Mouse (Mus musculus) midbrain, embryonic 12.5 days (tissue): ENCODE measurements around the gene Ssxb10. TPM values are rescaled to one million over a fixed set of nuclear protein-coding genes. Genes with fewer than 3 reads are reported as not detected.
"Not testable (repeated sequence)": the region's sequence is repeated elsewhere in the genome, so short reads cannot be mapped to it uniquely, and the experiment has no call there.

ENCODE experiments used
- ATAC-seq: fragments of 200-750 bp; cut with Nextera tagmentation; 2 replicates; pipeline ENCODE4 v1.8.0; 2017; ENCODE audit warnings: low read depth, moderate TSS enrichment, moderate library complexity; ENCODE audit not compliant: low FRiP score
- H3K27ac ChIP-seq: fragments of 300-500 bp; sonication (generic); replicated peaks from 2 replicates; pipeline ENCODE4 v1.5.1; 2016; ENCODE audit warnings: mild to moderate bottlenecking
- H3K27me3 ChIP-seq: fragments of 300-500 bp; sonication (generic); 2 replicates; pipeline ENCODE4 v1.6.1; 2016; ENCODE audit warnings: mild to moderate bottlenecking
- H3K36me3 ChIP-seq: fragments of 300-500 bp; sonication (generic); 2 replicates; pipeline ENCODE4 v1.6.1; 2016
- H3K4me1 ChIP-seq: fragments of 300-500 bp; sonication (generic); 2 replicates; pipeline ENCODE4 v1.6.1; 2016
- H3K4me2 ChIP-seq: fragments of 300-500 bp; sonication (generic); replicated peaks from 2 replicates; pipeline ENCODE4 v1.6.1; 2016; ENCODE audit warnings: mild to moderate bottlenecking, moderate library complexity
- H3K4me3 ChIP-seq: fragments of 300-500 bp; sonication (generic); 2 replicates; pipeline ENCODE4 v1.5.1; 2016; ENCODE audit warnings: mild to moderate bottlenecking
- H3K9ac ChIP-seq: fragments of 300-500 bp; sonication (generic); replicated peaks from 2 replicates; pipeline ENCODE4 v1.6.1; 2016; ENCODE audit warnings: mild to moderate bottlenecking, moderate library complexity
- H3K9me3 ChIP-seq: fragments of 300-500 bp; sonication (generic); 2 replicates; pipeline ENCODE4 v1.6.1; 2016; ENCODE audit warnings: mild to moderate bottlenecking
- WGBS: fragments of 180-500 bp; shearing (Covaris S2); methylation state at CpG from one replicate; pipeline ENCODE4 v1.1.7; 2016; 5-methylcytosine and 5-hydroxymethylcytosine counted together
- polyA plus RNA-seq: library from polyadenylated mRNA; unstranded; fragments of >200 nt; fragmentation: Nextera tagmentation; extraction: Ambion mirVana; gene quantifications from 2 replicates; pipeline ENCODE4 v1.2.1, GENCODE M21; 2016

Ssxb10 gene
- polyA plus RNA-seq: not detected in 2 replicates

DNA sequence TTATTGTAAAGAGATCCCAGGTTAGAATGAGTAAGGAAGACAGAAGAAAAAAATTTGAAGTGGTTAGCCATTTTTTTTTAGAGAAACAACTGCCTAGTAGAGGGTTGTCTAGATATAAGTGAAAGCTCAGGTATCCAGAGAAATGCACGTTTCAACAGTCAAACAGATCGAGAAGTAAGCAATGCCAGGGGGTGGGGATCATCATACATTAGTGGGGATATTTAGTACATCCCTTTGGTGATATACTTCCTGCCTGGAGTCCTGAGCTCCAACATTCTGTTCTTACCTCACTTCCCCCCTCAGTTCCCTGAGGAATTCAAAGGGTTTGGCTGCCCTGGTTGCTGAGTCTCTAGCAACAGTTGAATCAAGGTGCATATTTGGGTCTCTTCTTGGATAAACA, at the start of gene Ssxb10:
TSS of gene Ssxb10 (plus strand) at position 301 of the 400 bp plus-strand sequence.
- 82% methylated on average over 2 of the region's 2 CpGs for WGBS
- no peak within 1 kb of the TSS for H3K9ac ChIP-seq
- no peaks in the 10 kb centered on the region for H3K27me3 ChIP-seq
- no peak within 1 kb of the TSS for H3K4me2 ChIP-seq
- no peak within 1 kb of the TSS for H3K4me3 ChIP-seq
- H3K27ac ChIP-seq: no peak within 1 kb of the TSS
- no peaks in the 10 kb centered on the region for H3K4me1 ChIP-seq
- peaks cover 3% of the 10 kb centered on the region; the same call in 1 of the 2 replicates for H3K9me3 ChIP-seq
- H3K36me3 ChIP-seq: no peaks in the 10 kb centered on the region
- ATAC-seq: no peak

DNA sequence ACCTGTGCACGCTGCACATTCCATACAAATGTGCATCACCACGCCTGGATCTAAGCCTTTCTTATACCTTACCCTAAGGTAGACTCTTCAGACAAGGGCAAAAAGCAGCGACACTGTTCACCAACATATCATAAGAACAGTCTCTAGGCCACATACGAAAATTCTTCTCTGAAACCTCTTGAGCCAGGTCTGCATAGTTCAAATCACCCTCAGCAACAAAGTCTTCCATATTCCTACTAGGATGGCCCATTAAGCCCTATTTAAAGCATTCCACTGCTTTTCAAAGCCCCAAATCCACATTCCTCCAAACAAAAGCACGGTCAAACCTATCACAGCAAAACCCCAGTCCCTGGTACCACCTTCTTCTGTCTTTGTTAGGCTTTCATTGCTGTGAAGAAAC, 38.6 kb upstream of the Ssxb10 start:
- no peaks in the 10 kb centered on the region for H3K36me3 ChIP-seq
- H3K4me2 ChIP-seq: no peak overlapping the region
- no peak overlapping the region for H3K27ac ChIP-seq
- ATAC-seq: no peak
- H3K27me3 ChIP-seq: no peaks in the 10 kb centered on the region
- no peaks in the 10 kb centered on the region for H3K4me1 ChIP-seq
- H3K4me3 ChIP-seq: no peak overlapping the region
- H3K9me3 ChIP-seq: no peaks in the 10 kb centered on the region
- no peak overlapping the region for H3K9ac ChIP-seq
- WGBS: 75% methylated on average over 5 of the region's 5 CpGs

DNA sequence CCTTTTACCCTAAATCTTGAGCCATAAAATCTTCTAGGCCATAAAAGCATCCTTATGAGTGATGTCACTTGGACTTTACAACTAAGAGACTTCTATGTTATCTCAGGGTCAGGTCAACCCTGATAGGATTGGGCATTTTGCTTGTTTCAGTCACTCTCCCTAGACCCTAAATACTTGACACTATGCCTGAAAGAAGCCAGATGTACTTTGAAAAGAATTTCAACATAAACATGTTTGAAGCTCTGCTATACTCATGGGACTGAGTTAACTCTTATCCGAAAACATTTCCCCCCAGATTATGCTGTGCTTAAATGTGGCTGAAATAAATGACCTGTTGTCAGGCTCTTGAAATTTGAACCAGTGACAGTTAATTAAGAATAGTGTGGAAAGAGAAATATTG, 17.9 kb upstream of the Ssxb10 start:
- no peaks in the 10 kb centered on the region for H3K4me1 ChIP-seq
- no peak for ATAC-seq
- 89% methylated on average over 1 of the region's 1 CpGs for WGBS
- no peak overlapping the region for H3K4me3 ChIP-seq
- H3K27me3 ChIP-seq: no peaks in the 10 kb centered on the region
- no peaks in the 10 kb centered on the region for H3K9me3 ChIP-seq
- no peak overlapping the region for H3K27ac ChIP-seq
- no peak overlapping the region for H3K4me2 ChIP-seq
- H3K9ac ChIP-seq: no peak overlapping the region
- H3K36me3 ChIP-seq: no peaks in the 10 kb centered on the region

DNA sequence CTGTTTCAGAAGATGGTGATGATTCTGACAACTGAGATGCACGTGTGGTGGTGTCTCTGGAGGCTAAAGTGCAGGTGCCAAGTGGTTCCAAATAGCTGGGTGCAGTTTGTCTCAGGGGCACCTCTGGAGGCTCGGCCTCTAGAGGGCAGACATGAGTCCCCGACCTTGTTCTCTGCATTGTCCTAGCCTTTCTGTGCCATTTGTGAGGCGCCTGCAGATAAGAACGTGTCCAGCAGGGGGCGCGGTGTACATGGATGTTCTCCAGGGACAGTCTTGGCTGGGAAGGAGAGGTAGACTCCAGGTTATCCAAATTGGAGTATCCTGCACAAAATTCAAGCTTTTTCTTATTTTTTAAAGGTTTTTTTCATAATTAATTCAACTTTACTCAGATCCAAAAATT, 12.3 kb upstream of the Ssxb10 start:
- H3K36me3 ChIP-seq, ATAC-seq: not testable (repeated sequence)
- 13% methylated on average over 7 of the region's 7 CpGs for WGBS

DNA sequence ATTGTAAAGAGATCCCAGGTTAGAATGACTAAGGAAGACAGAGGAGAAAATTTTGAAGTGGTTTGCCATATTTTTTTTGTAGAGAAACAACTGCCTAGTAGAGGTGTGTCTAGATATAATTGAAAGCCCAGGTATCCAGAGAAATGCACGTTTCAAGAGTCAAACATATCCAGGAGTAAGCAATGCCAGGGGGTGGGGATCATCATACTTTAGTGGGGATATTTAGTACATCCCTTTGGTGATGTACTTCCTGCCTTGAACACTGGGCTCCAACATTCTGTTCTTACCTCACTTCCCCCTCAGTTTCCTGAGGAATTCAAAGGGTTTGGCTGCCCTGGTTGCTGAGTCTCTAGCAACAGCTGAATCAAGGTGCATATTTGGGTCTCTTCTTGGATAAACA, 39.5 kb downstream of the Ssxb10 start, which contains the start of gene Ssxb9:
TSS of gene Ssxb9 (plus strand) at position 301 of the 400 bp plus-strand sequence.
- H3K4me1 ChIP-seq, H3K27me3 ChIP-seq, H3K9ac ChIP-seq, H3K9me3 ChIP-seq, ATAC-seq, H3K4me2 ChIP-seq, H3K27ac ChIP-seq, H3K4me3 ChIP-seq, H3K36me3 ChIP-seq: not testable (repeated sequence)
- 17% methylated on average over 1 of the region's 1 CpGs for WGBS

More for the DNA sequence above, 12.3 kb upstream of the Ssxb10 start:
- H3K4me2 ChIP-seq, H3K9me3 ChIP-seq, H3K4me3 ChIP-seq, H3K4me1 ChIP-seq, H3K27ac ChIP-seq, H3K27me3 ChIP-seq, H3K9ac ChIP-seq: not testable (repeated sequence)

Other genes starting within 250 kb of the Ssxb10 start
- 0.22 and 0.26 TPM in 2 replicates for gene Was, start 236.9 kb upstream of the Ssxb10 start, polyA plus RNA-seq
- gene Wdr13, start 194.5 kb upstream of the Ssxb10 start, polyA plus RNA-seq: 39.5 and 44.6 TPM in 2 replicates
- gene Rbm3, start 181.5 kb upstream of the Ssxb10 start, polyA plus RNA-seq: 397 and 431 TPM in 2 replicates
- 12.7 and 13.2 TPM in 2 replicates for gene Tbc1d25, start 151.2 kb upstream of the Ssxb10 start, polyA plus RNA-seq
- gene Ebp, start 133.9 kb upstream of the Ssxb10 start, polyA plus RNA-seq: 26.3 and 32.6 TPM in 2 replicates
- 23.2 and 25.0 TPM in 2 replicates for gene Porcn, start 120.9 kb upstream of the Ssxb10 start, polyA plus RNA-seq
- gene Ftsj1, start 75.0 kb upstream of the Ssxb10 start, polyA plus RNA-seq: 43.7 and 44.2 TPM in 2 replicates
- 7.3 and 7.7 TPM in 2 replicates for gene Slc38a5, start 56.3 kb upstream of the Ssxb10 start, polyA plus RNA-seq
- gene Ssxb9, start 39.6 kb downstream of the Ssxb10 start, polyA plus RNA-seq: not detected in 2 replicates
- gene Ssxb1, start 85.9 kb downstream of the Ssxb10 start, polyA plus RNA-seq: not detected in 2 replicates
- gene Ssxb2, start 134.3 kb downstream of the Ssxb10 start, polyA plus RNA-seq: not detected in 2 replicates
- gene Gm14459, start 197.5 kb downstream of the Ssxb10 start, polyA plus RNA-seq: not detected in 2 replicates
- gene Ssxb6, start 220.8 kb downstream of the Ssxb10 start, polyA plus RNA-seq: not detected in 2 replicates